Mouse (Mus musculus): ENCODE results near the gene Odf3b. TPM values are rescaled to one million over a fixed set of nuclear protein-coding genes. Genes with fewer than 3 reads are reported as not detected.

Gene Odf3b
- polyA plus RNA-seq, 1 experiment, result 142 TPM

DNA sequence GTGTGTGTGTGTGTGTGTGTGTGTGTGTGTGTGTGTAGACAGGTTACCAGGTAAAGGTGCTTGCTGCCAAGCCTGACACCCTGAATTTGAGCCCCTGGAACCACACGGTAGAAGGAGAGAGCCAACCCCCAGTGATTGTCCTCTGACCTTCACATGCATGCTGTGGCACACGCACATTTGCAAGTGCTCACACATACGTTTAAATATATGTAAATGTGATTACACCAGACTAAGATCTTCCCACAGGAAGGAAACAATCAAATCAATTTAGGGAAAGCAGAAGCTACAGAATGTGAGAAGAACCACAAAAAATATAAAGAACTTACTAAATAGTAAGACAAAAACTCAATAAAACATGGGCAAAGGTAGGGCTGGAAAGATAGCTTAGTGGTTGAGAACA lies 38.9 kb downstream of the Odf3b start:
- Histone ChIP-seq H3K4me1 (ENCODE audit: control insufficient read depth, insufficient read depth, insufficient read length, low read length) (peaks cover 2% of the 10 kb centered on the region; the same call in 1 of the 2 replicates), H3K4me3 (ENCODE audit: low read depth, low read length) (no peak overlapping the region), H3K36me3 (ENCODE audit: control insufficient read depth, insufficient read depth, low read length) (no peaks in the 10 kb centered on the region), H3K27me3 (ENCODE audit: control insufficient read depth, insufficient read depth, low read length) (no peaks in the 10 kb centered on the region), H3K27ac (ENCODE audit: insufficient read depth, low read depth, low read length) (0 out of 2 replicates have a peak overlapping the region, but pooled peaks have one; percentile 3)
- WGBS, result 56% methylated on average over 3 of the region's 3 CpGs
- TF ChIP-seq CTCF (IDR thresholded peaks at IDR 0.05; ENCODE audit: extremely low read depth, insufficient read length, insufficient replicate concordance, low read depth, low read length) (no peak), POLR2A (IDR thresholded peaks at IDR 0.05; ENCODE audit: low read depth, low read length) (no peak)

DNA sequence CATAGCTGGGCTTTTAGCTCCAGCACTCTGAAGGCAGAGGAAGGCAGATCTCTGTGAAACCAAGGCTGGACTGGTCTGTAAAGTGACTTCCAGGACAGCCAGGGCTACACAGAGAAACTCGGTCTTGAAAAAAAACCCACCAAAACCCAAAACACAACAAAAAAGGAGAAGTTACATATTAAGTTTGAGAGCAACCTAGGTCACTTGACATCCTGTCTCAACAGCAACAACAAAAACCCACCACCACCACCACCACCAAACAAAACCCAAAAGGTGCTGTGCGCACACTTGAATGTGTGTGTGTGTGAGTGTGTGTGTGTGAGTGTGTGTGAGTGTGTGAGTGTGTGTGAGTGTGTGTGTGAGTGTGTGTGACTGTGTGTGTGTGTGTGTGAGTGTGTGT lies 39.4 kb downstream of the Odf3b start:
- no peak for TF ChIP-seq CTCF (IDR thresholded peaks at IDR 0.05; ENCODE audit: extremely low read depth, insufficient read length, insufficient replicate concordance, low read depth, low read length)
- no peak for TF ChIP-seq POLR2A (IDR thresholded peaks at IDR 0.05; ENCODE audit: low read depth, low read length)
- 72% methylated on average over 2 of the region's 2 CpGs for WGBS
- Histone ChIP-seq H3K36me3 (ENCODE audit: control insufficient read depth, insufficient read depth, low read length) (no peaks in the 10 kb centered on the region), H3K27ac (ENCODE audit: insufficient read depth, low read depth, low read length) (0 out of 2 replicates have a peak overlapping the region, but pooled peaks have one; percentile 3), H3K4me3 (ENCODE audit: low read depth, low read length) (no peak overlapping the region), H3K4me1 (ENCODE audit: control insufficient read depth, insufficient read depth, insufficient read length, low read length) (peaks cover 2% of the 10 kb centered on the region; the same call in 1 of the 2 replicates), H3K27me3 (ENCODE audit: control insufficient read depth, insufficient read depth, low read length) (no peaks in the 10 kb centered on the region)

DNA sequence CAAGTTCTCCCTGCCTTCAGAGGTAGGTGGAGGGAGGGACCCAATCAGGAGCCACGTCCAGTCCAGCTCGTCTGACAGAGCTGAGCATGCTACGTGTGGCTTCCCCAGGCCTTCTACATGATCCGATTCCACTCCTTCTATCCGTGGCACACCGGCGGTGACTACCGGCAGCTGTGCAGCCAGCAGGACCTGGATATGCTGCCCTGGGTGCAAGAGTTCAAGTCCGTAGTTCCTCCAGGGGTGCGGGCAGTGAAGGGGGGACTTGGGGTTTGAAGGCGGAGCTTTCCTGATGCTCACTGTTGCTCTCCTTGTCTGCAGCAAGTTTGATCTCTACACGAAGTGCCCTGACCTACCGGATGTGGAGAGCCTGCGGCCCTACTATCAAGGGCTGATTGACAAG lies 42.7 kb downstream of the Odf3b start:
- Histone ChIP-seq H3K4me1 (ENCODE audit: control insufficient read depth, insufficient read depth, insufficient read length, low read length) (peaks cover 2% of the 10 kb centered on the region; the same call in 1 of the 2 replicates), H3K27me3 (ENCODE audit: control insufficient read depth, insufficient read depth, low read length) (no peaks in the 10 kb centered on the region; the same call in 1 of the 2 replicates), H3K4me3 (ENCODE audit: low read depth, low read length) (no peak overlapping the region), H3K27ac (ENCODE audit: insufficient read depth, low read depth, low read length) (no peak overlapping the region), H3K36me3 (ENCODE audit: control insufficient read depth, insufficient read depth, low read length) (no peaks in the 10 kb centered on the region)
- 76% methylated on average over 14 of the region's 14 CpGs for WGBS
- TF ChIP-seq CTCF (IDR thresholded peaks at IDR 0.05; ENCODE audit: extremely low read depth, insufficient read length, insufficient replicate concordance, low read depth, low read length), result no peak
- TF ChIP-seq POLR2A (IDR thresholded peaks at IDR 0.05; ENCODE audit: low read depth, low read length), result no peak

GRCm38 (mm10) chr15:89334774-89335537 lies 44.1 kb downstream of the Odf3b start:
- H3K27me3 ChIP-seq (ENCODE audit: control insufficient read depth, insufficient read depth, low read length), result no peaks in the 10 kb centered on the region; the same call in 1 of the 2 replicates
- H3K4me3 ChIP-seq (ENCODE audit: low read depth, low read length), result no peak overlapping the region
- H3K27ac ChIP-seq (ENCODE audit: insufficient read depth, low read depth, low read length), result no peak overlapping the region
- 67% methylated on average over 17 of the region's 17 CpGs for WGBS
- TF ChIP-seq CTCF (IDR thresholded peaks at IDR 0.05; ENCODE audit: extremely low read depth, insufficient read length, insufficient replicate concordance, low read depth, low read length), result no peak
- no peak for TF ChIP-seq POLR2A (IDR thresholded peaks at IDR 0.05; ENCODE audit: low read depth, low read length)
- H3K36me3 ChIP-seq (ENCODE audit: control insufficient read depth, insufficient read depth, low read length), result no peaks in the 10 kb centered on the region
- peaks cover 2% of the 10 kb centered on the region; the same call in 1 of the 2 replicates for H3K4me1 ChIP-seq (ENCODE audit: control insufficient read depth, insufficient read depth, insufficient read length, low read length)

DNA sequence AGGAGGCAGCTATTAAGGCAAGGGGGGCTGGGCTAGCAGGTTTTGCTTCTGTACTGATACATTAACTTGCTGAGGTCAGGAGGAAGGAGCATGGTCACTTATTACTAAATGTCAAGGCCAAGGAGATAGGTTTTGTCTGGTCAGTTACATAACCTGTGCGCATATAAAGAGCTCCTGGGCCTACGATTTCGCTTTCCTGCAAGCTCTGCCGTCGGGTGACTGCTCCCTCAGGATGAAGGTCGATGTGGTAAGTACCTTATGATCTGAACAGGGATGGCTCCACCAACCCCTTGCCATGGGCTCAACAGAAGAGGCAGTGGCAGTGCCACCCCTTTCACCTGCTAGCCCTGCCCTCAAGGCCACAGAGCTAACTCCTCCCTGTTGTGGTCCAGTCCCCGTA lies 44.8 kb downstream of the Odf3b start, which contains the start of gene Miox:
Gene Miox, plus strand, starts transcription at position 128 of the 400 bp plus-strand sequence.
- H3K27ac ChIP-seq (ENCODE audit: insufficient read depth, low read depth, low read length), result no peak within 1 kb of the TSS
- 85% methylated on average over 7 of the region's 7 CpGs for WGBS
- no peaks in the 10 kb centered on the region for H3K36me3 ChIP-seq (ENCODE audit: control insufficient read depth, insufficient read depth, low read length)
- no peaks in the 10 kb centered on the region; the same call in 1 of the 2 replicates for H3K27me3 ChIP-seq (ENCODE audit: control insufficient read depth, insufficient read depth, low read length)
- H3K4me3 ChIP-seq (ENCODE audit: low read depth, low read length), result no peak within 1 kb of the TSS
- no peak for TF ChIP-seq POLR2A (IDR thresholded peaks at IDR 0.05; ENCODE audit: low read depth, low read length)
- TF ChIP-seq CTCF (IDR thresholded peaks at IDR 0.05; ENCODE audit: extremely low read depth, insufficient read length, insufficient replicate concordance, low read depth, low read length), result no peak
- no peaks in the 10 kb centered on the region for H3K4me1 ChIP-seq (ENCODE audit: control insufficient read depth, insufficient read depth, insufficient read length, low read length)

Other genes with a start within 250 kb of the Odf3b start
- gene Mapk12, start 238.6 kb downstream of the Odf3b start, polyA plus RNA-seq (2012; rRNA removed), result 2.0 and 2.4 TPM in 2 replicates
- gene Mapk11, start 229.7 kb downstream of the Odf3b start, polyA plus RNA-seq (2012; rRNA removed), result 2.3 and 3.2 TPM in 2 replicates
- gene Plxnb2, start 198.5 kb downstream of the Odf3b start, polyA plus RNA-seq (2012; rRNA removed), result 213 and 376 TPM in 2 replicates
- gene Dennd6b, start 182.8 kb downstream of the Odf3b start, polyA plus RNA-seq (2012; rRNA removed), result 7.1 and 10.6 TPM in 2 replicates
- gene Ppp6r2, start 167.7 kb downstream of the Odf3b start, polyA plus RNA-seq (2012; rRNA removed), result 73.9 and 252 TPM in 2 replicates
- gene Sbf1, start 64.0 kb downstream of the Odf3b start, polyA plus RNA-seq (2012; rRNA removed), result 123 and 189 TPM in 2 replicates
- gene Adm2, start 56.6 kb downstream of the Odf3b start, polyA plus RNA-seq (2012; rRNA removed), result 0.98 and 5.4 TPM in 2 replicates
- 0.10 and 0.43 TPM in 2 replicates for gene Miox, start 44.9 kb downstream of the Odf3b start, polyA plus RNA-seq (2012; rRNA removed)
- gene Lmf2, start 23.6 kb downstream of the Odf3b start, polyA plus RNA-seq (2012; rRNA removed), result 22.8 and 33.3 TPM in 2 replicates
- 56.8 and 149 TPM in 2 replicates for gene Ncaph2, start 23.6 kb downstream of the Odf3b start, polyA plus RNA-seq (2012; rRNA removed)
- gene Sco2, start 5.4 kb downstream of the Odf3b start, polyA plus RNA-seq (2012; rRNA removed), result 239 and 317 TPM in 2 replicates
- 114 and 152 TPM in 2 replicates for gene Tymp, start 2.2 kb downstream of the Odf3b start, polyA plus RNA-seq (2012; rRNA removed)
- 1.1 and 1.4 TPM in 2 replicates for gene Klhdc7b, start 5.6 kb upstream of the Odf3b start, polyA plus RNA-seq (2012; rRNA removed)
- gene Syce3, start 31.2 kb upstream of the Odf3b start, polyA plus RNA-seq (2012; rRNA removed), result 0.60 and 0.93 TPM in 2 replicates
- gene Cpt1b, start 46.6 kb upstream of the Odf3b start, polyA plus RNA-seq (2012; rRNA removed), result 1.4 and 3.4 TPM in 2 replicates
- 0.17 and 0.76 TPM in 2 replicates for gene C730034F03Rik, start 50.3 kb upstream of the Odf3b start, polyA plus RNA-seq (2012; rRNA removed)
- gene Gm44502, start 50.4 kb upstream of the Odf3b start, polyA plus RNA-seq (2012; rRNA removed), result 3.0 and 5.0 TPM in 2 replicates
- gene Chkb, start 50.6 kb upstream of the Odf3b start, polyA plus RNA-seq (2012; rRNA removed), result 45.6 and 104 TPM in 2 replicates
- 0.53 and 0.65 TPM in 2 replicates for gene Mapk8ip2, start 74.6 kb upstream of the Odf3b start, polyA plus RNA-seq (2012; rRNA removed)
- 15.6 and 30.4 TPM in 2 replicates for gene Arsa, start 98.1 kb upstream of the Odf3b start, polyA plus RNA-seq (2012; rRNA removed)
- 6.4 and 10.2 TPM in 2 replicates for gene Shank3, start 120.3 kb upstream of the Odf3b start, polyA plus RNA-seq (2012; rRNA removed)
- gene Acr, start 189.0 kb upstream of the Odf3b start, polyA plus RNA-seq (2012; rRNA removed), result 0.19 and 0.56 TPM in 2 replicates
- gene Rabl2, start 212.6 kb upstream of the Odf3b start, polyA plus RNA-seq (2012; rRNA removed), result 2.4 and 3.1 TPM in 2 replicates

Data from small intestine, adult 2 months (tissue).